Mouse (Mus musculus) left cerebral cortex, adult 11 months (tissue): ENCODE data around the gene Clec3b.

Experiments
- DNase-seq: peaks from one replicate; pipeline ENCODE4 v3.0.0; 2022; ENCODE audit warnings: low spot score

Clec3b gene

GRCm38 (mm10) chr9:123150241-123151020 is at the start of gene Clec3b:
Gene Clec3b (plus strand): TSS chr9:123150946.
- no peak for DNase-seq

- DNase-seq, result no peak
Measured at GRCm38 (mm10) chr9:123103425-123103824, 47.3 kb upstream of the Clec3b start.

- DNase-seq, result no peak
Measured at GRCm38 (mm10) chr9:123104362-123104761, 46.4 kb upstream of the Clec3b start.

- DNase-seq, result no peak
Measured at GRCm38 (mm10) chr9:123107186-123107585, 43.6 kb upstream of the Clec3b start.

GRCm38 (mm10) chr9:123109188-123109587 is 41.6 kb upstream of the Clec3b start:
- no peak for DNase-seq

GRCm38 (mm10) chr9:123111751-123112221 is 39.0 kb upstream of the Clec3b start:
- no peak for DNase-seq

- DNase-seq, result peak; percentile 86
Measured at GRCm38 (mm10) chr9:123112805-123113521, 37.8 kb upstream of the Clec3b start, which contains the start of the genes Zdhhc3 and Exosc7. Gene Zdhhc3 (minus strand): TSS chr9:123113205. Gene Exosc7 (plus strand): TSS chr9:123113215.

- DNase-seq, result no peak
Measured at GRCm38 (mm10) chr9:123113931-123114330, 36.8 kb upstream of the Clec3b start.

GRCm38 (mm10) chr9:123115566-123115965 is 35.2 kb upstream of the Clec3b start:
- no peak for DNase-seq

- DNase-seq, result no peak
Measured at GRCm38 (mm10) chr9:123123017-123123416, 27.7 kb upstream of the Clec3b start.

- DNase-seq, result no peak
Measured at GRCm38 (mm10) chr9:123123571-123124412, 27.0 kb upstream of the Clec3b start.

GRCm38 (mm10) chr9:123124413-123124981 is 26.2 kb upstream of the Clec3b start:
- no peak for DNase-seq

- DNase-seq, result no peak
Measured at GRCm38 (mm10) chr9:123127663-123128062, 23.1 kb upstream of the Clec3b start.

GRCm38 (mm10) chr9:123132994-123133393 is 17.8 kb upstream of the Clec3b start:
- DNase-seq, result no peak

GRCm38 (mm10) chr9:123136953-123137682 is 13.6 kb upstream of the Clec3b start:
- no peak for DNase-seq

GRCm38 (mm10) chr9:123138891-123139474 is 11.8 kb upstream of the Clec3b start:
- DNase-seq, result no peak

- no peak for DNase-seq
Measured at GRCm38 (mm10) chr9:123139887-123140614, 10.7 kb upstream of the Clec3b start.

- no peak for DNase-seq
Measured at GRCm38 (mm10) chr9:123148430-123148829, 2.3 kb upstream of the Clec3b start.

- no peak for DNase-seq
Measured at GRCm38 (mm10) chr9:123151561-123151960, 815 bp downstream of the Clec3b start.

GRCm38 (mm10) chr9:123152026-123152425 is 1.3 kb downstream of the Clec3b start:
- no peak for DNase-seq
